Mouse (Mus musculus) neural tube, embryonic 15.5 days (tissue): ENCODE measurements around the gene Ntn3. TPM values are rescaled to one million over a fixed set of nuclear protein-coding genes. Genes with fewer than 3 reads are reported as not detected.
A peak's percentile ranks its signal among the peaks of the same experiment; 100 is the strongest.

Experiments
- ATAC-seq: fragments of 200-750 bp; cut with Nextera tagmentation; 2 replicates; pipeline ENCODE4 v1.8.0; 2017; ENCODE audit warnings: mild to moderate bottlenecking, moderate TSS enrichment, moderate library complexity; ENCODE audit not compliant: low FRiP score
- H3K27ac ChIP-seq: fragments of 300-500 bp; sonication (generic); replicated peaks from 2 replicates; pipeline ENCODE4 v1.5.1; 2015; ENCODE audit warnings: mild to moderate bottlenecking, inconsistent platforms
- H3K27me3 ChIP-seq: fragments of 300-500 bp; sonication (generic); replicated peaks from 2 replicates; pipeline ENCODE4 v1.6.1; 2015; ENCODE audit warnings: inconsistent platforms
- H3K36me3 ChIP-seq: fragments of 300-500 bp; sonication (generic); 2 replicates; pipeline ENCODE4 v1.6.1; 2015; ENCODE audit warnings: inconsistent platforms
- H3K4me1 ChIP-seq: fragments of 300-500 bp; sonication (generic); 2 replicates; pipeline ENCODE4 v1.6.1; 2015; ENCODE audit warnings: inconsistent platforms
- H3K4me2 ChIP-seq: fragments of 300-500 bp; sonication (generic); 2 replicates; pipeline ENCODE4 v1.6.1; 2015; ENCODE audit warnings: inconsistent platforms, mild to moderate bottlenecking, moderate library complexity
- H3K4me3 ChIP-seq: fragments of 300-500 bp; sonication (generic); replicated peaks from 2 replicates; pipeline ENCODE4 v1.5.1; 2015; ENCODE audit warnings: mild to moderate bottlenecking, inconsistent platforms
- H3K9ac ChIP-seq: fragments of 300-500 bp; sonication (generic); replicated peaks from 2 replicates; pipeline ENCODE4 v1.6.1; 2015; ENCODE audit warnings: mild to moderate bottlenecking, inconsistent platforms
- H3K9me3 ChIP-seq: fragments of 300-500 bp; sonication (generic); replicated peaks from 2 replicates; pipeline ENCODE4 v1.6.1; 2016; ENCODE audit warnings: inconsistent platforms
- WGBS: fragments of 180-500 bp; shearing (Covaris S2); methylation state at CpG from one replicate; pipeline ENCODE4 v1.1.7; 2015; ENCODE audit warnings: mixed read lengths; 5-methylcytosine and 5-hydroxymethylcytosine counted together
- polyA plus RNA-seq: library from polyadenylated mRNA; unstranded; fragments of >200 nt; fragmentation: Nextera tagmentation; extraction: Ambion mirVana; gene quantifications from 2 replicates; pipeline ENCODE4 v1.2.1, GENCODE M21; 2015

The Ntn3 gene
- polyA plus RNA-seq, result 5.9 and 6.0 TPM in 2 replicates

DNA sequence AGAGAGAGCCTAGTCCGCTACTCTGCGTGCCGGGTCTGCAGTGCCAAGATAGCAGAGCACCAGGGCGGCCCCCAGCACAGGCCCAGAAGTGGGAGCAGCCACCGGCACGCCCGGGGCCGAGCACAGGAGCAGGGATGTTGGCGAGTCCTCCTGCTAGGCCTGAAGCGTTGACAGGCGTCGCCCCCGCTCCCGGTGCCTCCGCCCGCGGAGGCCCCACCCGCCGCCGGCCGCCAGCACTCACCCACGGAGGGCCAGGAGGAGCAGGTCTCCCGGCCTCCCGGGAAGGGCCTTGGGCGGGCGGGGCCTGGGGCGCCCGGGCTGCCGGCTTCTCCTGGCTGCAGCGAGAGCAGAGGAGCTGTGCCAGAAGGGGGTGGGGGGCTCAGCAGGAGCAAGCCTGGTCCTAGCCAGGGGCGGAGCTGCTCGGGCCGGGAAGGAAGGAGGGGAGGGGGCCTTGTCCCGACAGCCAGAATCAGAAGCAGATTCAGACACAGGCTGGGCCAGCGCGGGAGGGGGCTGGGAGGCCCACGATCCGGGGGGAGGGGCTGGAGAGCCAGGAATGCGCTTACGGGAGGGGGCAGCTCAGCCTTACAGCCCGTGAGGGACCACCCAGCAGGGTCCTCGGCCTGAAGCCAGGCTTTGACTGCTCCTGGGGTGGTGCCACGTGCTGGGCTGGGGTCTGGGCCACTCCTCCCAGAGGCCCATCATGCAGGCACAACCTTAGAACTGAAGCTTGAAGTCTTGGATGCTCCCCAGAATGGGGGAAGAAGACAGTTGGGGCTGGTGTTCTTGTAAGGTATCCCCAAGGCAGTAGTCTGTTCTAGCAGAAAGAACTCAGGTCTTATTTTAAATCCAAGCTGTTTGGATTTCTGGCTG is at the start of gene Ntn3:
TSS of gene Ntn3 (minus strand) at position 489 of the 873 bp plus-strand sequence.
- no peaks in the 10 kb centered on the region for H3K9me3 ChIP-seq
- H3K4me3 ChIP-seq, result peak within 1 kb of the TSS; percentile 81
- H3K9ac ChIP-seq, result peak within 1 kb of the TSS; percentile 64
- peaks cover 7% of the 10 kb centered on the region; the same call in 1 of the 2 replicates for H3K27me3 ChIP-seq
- H3K4me1 ChIP-seq, result peaks cover 78% of the 10 kb centered on the region
- peak within 1 kb of the TSS; percentile 99 for H3K4me2 ChIP-seq
- peak; percentile 5; the same call in 1 of the 2 replicates for ATAC-seq
- H3K36me3 ChIP-seq, result no peaks in the 10 kb centered on the region
- WGBS, result 1% methylated on average over 42 of the region's 43 CpGs
- peak within 1 kb of the TSS; percentile 74 for H3K27ac ChIP-seq

DNA sequence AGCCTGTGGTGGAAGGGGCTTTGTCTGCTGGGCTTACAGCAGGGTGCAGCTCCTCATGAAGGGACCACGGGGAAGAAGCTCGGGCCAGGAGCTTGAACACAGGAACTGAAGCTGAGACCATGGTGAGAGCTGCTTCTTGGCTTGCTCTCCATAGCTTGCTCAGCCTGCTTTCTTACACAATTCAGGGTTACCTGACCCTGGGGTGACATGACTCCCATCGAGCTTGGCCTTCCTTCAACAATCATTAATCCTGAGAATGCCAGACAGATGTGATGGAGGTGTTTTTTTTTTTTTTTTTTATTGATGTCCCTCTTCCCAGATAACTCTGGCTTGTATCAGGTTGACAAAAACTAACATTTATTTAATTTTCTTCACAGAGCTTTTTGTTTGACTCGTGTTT is 49.6 kb upstream of the Ntn3 start:
- H3K27ac ChIP-seq, result no peak overlapping the region
- 77% methylated on average over 4 of the region's 4 CpGs for WGBS
- no peaks in the 10 kb centered on the region for H3K9me3 ChIP-seq

DNA sequence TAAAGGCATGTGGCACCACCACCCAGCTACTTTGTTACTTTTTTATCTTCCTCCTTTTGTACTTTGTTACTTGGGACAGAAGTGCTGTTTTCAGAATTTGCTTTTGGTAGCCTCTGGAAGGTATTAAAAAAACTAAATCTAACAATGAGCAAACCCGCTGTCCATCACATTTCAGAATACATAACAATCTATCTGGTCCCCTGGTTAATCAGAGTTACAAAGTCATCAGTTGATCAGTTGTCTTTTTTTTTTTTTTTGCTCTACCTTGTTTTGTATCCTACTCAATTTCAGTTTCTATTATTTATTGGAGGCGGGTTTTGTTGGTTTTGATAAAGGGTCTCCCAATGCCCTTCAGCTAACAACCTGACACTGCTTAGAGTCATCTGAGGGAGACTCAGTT is 43.0 kb upstream of the Ntn3 start:
- 96% methylated on average over 2 of the region's 2 CpGs for WGBS
- no peak overlapping the region for H3K4me3 ChIP-seq
- H3K27ac ChIP-seq, result no peak overlapping the region
- H3K9ac ChIP-seq, result no peak overlapping the region
- no peaks in the 10 kb centered on the region for H3K9me3 ChIP-seq
- peaks cover 18% of the 10 kb centered on the region for H3K4me1 ChIP-seq
- no peak for ATAC-seq
- H3K36me3 ChIP-seq, result peaks cover 5% of the 10 kb centered on the region; the same call in 1 of the 2 replicates
- H3K4me2 ChIP-seq, result peak overlapping the region; percentile 73
- H3K27me3 ChIP-seq, result no peaks in the 10 kb centered on the region

More for the DNA sequence above, 49.6 kb upstream of the Ntn3 start:
- H3K4me1 ChIP-seq, result no peaks in the 10 kb centered on the region
- no peak overlapping the region for H3K9ac ChIP-seq
- no peaks in the 10 kb centered on the region for H3K27me3 ChIP-seq
- no peak overlapping the region for H3K4me3 ChIP-seq
- ATAC-seq, result no peak
- no peaks in the 10 kb centered on the region for H3K36me3 ChIP-seq
- H3K4me2 ChIP-seq, result no peak overlapping the region

DNA sequence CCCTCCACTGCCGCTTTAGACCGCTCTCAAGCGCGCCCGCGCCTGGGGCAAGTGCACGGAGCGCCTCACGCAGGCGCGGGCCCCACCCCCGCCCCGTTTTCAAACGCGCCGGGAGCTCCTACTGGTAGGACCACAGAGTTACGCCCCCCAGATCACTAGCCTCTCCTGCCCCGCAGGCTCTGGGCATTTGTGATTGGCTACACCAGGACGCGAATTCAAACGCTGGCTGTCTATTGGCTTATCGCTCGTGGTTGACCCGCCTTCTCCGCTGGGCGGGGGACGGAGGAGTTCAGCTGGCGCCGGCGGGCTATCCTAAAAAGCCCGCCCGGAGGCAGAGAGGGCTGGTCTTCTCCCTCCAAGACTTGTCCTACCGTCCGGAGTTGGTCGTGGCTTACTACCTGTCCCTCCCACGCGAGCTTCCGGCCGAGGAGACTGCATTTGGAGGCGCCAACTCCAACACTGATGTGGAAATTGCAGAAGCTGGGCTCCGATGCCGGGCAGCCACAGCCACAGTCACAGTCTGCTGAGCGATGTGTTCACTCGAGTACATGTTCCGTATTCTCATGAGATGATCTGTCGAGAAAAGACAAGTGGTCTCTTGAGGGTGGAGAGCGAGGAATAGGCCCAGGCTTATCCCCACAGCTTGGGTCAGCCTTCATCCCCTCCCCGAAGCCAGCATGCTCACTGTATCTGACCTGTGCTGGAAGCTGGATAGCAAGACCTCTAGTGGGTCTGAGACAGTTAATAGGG is 42.2 kb upstream of the Ntn3 start, which contains the start of gene Ccnf:
TSS of gene Ccnf (minus strand) at position 165 of the 750 bp plus-strand sequence.
- peak within 1 kb of the TSS; percentile 69 for H3K27ac ChIP-seq
- peaks cover 5% of the 10 kb centered on the region; the same call in 1 of the 2 replicates for H3K36me3 ChIP-seq
- peak within 1 kb of the TSS; percentile 89 for H3K4me3 ChIP-seq
- H3K27me3 ChIP-seq, result no peaks in the 10 kb centered on the region
- H3K4me2 ChIP-seq, result peak within 1 kb of the TSS; percentile 73
- under 1% methylated on average over 47 of the region's 48 CpGs for WGBS
- H3K4me1 ChIP-seq, result peaks cover 18% of the 10 kb centered on the region
- peak; percentile 100 for ATAC-seq
- H3K9me3 ChIP-seq, result no peaks in the 10 kb centered on the region
- peak within 1 kb of the TSS; percentile 74 for H3K9ac ChIP-seq

DNA sequence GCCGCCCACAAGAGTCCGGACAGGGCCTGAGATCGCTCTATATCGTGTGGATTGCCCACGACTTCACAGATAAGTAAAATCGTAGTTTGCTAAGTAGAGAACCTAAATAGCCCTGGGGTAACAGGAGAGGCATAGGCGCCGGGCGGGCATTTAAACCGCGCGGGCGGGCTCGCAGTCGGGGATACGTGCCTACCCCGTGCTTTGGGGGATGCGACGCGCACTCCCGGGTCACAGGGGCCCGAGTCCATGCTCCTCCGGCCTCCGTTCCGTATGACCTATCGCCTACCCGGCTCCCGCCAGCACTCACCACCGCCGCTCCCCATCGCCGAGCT is 41.6 kb upstream of the Ntn3 start:
- H3K27ac ChIP-seq, result peak overlapping the region; percentile 69
- H3K9ac ChIP-seq, result peak overlapping the region; percentile 74
- H3K4me2 ChIP-seq, result peak overlapping the region; percentile 73
- H3K27me3 ChIP-seq, result no peaks in the 10 kb centered on the region
- peaks cover 5% of the 10 kb centered on the region; the same call in 1 of the 2 replicates for H3K36me3 ChIP-seq
- H3K4me1 ChIP-seq, result peaks cover 18% of the 10 kb centered on the region
- no peaks in the 10 kb centered on the region for H3K9me3 ChIP-seq
- peak; percentile 55 for ATAC-seq
- H3K4me3 ChIP-seq, result peak overlapping the region; percentile 89
- under 1% methylated on average over 32 of the region's 32 CpGs for WGBS

DNA sequence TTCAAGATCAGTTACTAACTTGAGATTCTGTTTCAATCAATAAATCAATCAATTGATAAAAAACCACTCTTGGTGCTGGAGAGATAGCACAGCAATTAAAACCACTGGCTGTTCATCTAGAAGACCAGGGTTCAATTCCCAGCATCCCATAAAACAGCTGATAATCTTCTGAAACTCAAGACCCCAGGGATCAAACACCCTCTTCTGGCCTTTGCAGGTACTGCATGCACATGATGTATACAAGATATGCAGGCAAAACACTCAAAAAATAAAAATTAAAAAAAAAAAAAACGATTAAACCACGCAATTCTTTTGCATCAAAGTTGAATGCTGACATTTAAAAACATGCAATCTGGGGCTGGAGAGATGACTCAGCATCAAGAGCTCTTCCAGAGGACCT is 39.3 kb upstream of the Ntn3 start:
- no peak overlapping the region for H3K27ac ChIP-seq
- H3K4me1 ChIP-seq, result peaks cover 18% of the 10 kb centered on the region
- H3K4me3 ChIP-seq, result no peak overlapping the region
- WGBS, result 98% methylated on average over 2 of the region's 2 CpGs
- H3K9ac ChIP-seq, result no peak overlapping the region
- H3K27me3 ChIP-seq, result no peaks in the 10 kb centered on the region
- H3K4me2 ChIP-seq, result no peak overlapping the region
- peaks cover 16% of the 10 kb centered on the region for H3K36me3 ChIP-seq
- H3K9me3 ChIP-seq, result peaks cover 2% of the 10 kb centered on the region; the same call in 1 of the 2 replicates
- ATAC-seq, result no peak

DNA sequence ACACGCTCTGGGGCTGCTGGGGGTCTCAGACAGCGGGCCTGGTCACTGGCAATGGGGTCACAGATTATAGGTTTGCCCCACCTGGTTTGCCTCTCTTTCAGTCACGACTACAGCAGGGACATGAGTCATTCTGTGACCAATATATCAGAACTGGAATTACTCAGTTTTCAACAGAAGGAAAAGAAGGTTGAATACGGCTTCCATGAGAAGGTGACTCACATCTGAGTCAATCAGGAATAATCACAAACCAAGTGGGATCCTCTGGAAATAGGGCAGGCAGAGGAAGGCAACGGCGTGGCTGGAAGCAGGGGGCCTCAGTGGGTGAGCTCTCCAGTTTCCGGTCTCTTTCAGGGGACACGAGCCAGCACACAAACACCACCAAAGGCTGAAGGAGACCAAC is 34.7 kb upstream of the Ntn3 start:
- H3K27ac ChIP-seq, result no peak overlapping the region
- 96% methylated on average over 8 of the region's 8 CpGs for WGBS
- H3K27me3 ChIP-seq, result no peaks in the 10 kb centered on the region
- H3K36me3 ChIP-seq, result peaks cover 51% of the 10 kb centered on the region
- peaks cover 4% of the 10 kb centered on the region; the same call in 1 of the 2 replicates for H3K9me3 ChIP-seq
- H3K4me3 ChIP-seq, result no peak overlapping the region
- no peaks in the 10 kb centered on the region for H3K4me1 ChIP-seq
- H3K9ac ChIP-seq, result no peak overlapping the region
- ATAC-seq, result no peak
- H3K4me2 ChIP-seq, result no peak overlapping the region

DNA sequence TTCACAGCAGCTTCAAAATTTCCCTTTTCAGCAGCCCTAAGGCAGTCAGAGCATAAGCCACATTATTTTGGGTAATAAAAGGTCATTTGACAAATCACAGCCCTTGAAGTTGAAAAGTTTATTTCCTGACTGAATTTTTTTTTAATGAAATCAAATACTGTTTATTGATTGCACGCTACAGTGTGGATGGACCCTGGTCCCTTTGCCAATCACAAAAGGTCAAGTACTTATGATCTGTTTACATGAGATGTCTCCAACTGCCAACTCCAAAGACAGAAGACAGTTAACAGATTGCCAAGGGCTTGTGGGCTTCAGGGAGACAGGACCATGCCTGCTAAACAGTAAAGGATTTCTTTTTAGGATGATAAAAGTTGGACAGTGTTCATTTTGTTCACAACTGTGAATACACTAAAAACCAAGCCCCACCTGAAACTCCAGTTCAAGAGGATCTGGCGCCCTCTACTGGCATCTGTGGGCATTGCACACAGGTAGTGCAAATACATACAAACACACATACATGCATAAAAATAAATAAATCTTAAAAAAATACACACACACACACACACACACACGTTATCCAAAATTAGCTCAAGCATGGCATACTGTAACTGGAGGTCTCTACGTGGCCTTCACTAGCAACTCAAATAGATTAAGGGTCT is 34.1 kb upstream of the Ntn3 start:
- no peak overlapping the region for H3K27ac ChIP-seq
- peaks cover 57% of the 10 kb centered on the region for H3K36me3 ChIP-seq
- H3K27me3 ChIP-seq, result no peaks in the 10 kb centered on the region
- no peaks in the 10 kb centered on the region for H3K4me1 ChIP-seq
- no peak for ATAC-seq
- H3K9ac ChIP-seq, result no peak overlapping the region
- H3K4me3 ChIP-seq, result no peak overlapping the region
- WGBS, result 91% methylated on average over 4 of the region's 4 CpGs
- peaks cover 4% of the 10 kb centered on the region; the same call in 1 of the 2 replicates for H3K9me3 ChIP-seq
- no peak overlapping the region for H3K4me2 ChIP-seq

DNA sequence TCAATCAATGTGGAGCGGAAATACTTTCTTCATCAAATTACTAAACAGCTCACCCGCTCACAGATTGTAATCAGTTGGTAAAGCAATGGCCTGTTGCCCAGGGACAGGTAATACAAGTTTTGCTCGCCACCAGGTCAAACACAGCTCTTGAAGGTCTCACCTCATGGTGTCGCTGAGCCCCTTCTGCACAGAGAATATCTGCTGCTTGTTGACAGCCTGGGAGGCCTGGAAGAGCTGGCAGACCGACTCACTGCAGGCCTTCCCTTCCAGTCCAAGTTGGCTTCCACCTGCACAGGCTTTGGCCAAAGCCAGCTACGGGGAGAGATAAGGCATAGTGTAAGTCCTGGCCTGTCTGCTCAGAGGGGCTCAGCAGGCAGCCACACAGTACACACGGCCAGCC is 27.6 kb upstream of the Ntn3 start:
- no peaks in the 10 kb centered on the region for H3K9me3 ChIP-seq
- H3K4me3 ChIP-seq, result no peak overlapping the region
- peaks cover 70% of the 10 kb centered on the region for H3K36me3 ChIP-seq
- 94% methylated on average over 7 of the region's 7 CpGs for WGBS
- no peak overlapping the region for H3K4me2 ChIP-seq
- no peak overlapping the region for H3K9ac ChIP-seq
- H3K4me1 ChIP-seq, result no peaks in the 10 kb centered on the region
- ATAC-seq, result no peak
- H3K27ac ChIP-seq, result no peak overlapping the region
- no peaks in the 10 kb centered on the region for H3K27me3 ChIP-seq

DNA sequence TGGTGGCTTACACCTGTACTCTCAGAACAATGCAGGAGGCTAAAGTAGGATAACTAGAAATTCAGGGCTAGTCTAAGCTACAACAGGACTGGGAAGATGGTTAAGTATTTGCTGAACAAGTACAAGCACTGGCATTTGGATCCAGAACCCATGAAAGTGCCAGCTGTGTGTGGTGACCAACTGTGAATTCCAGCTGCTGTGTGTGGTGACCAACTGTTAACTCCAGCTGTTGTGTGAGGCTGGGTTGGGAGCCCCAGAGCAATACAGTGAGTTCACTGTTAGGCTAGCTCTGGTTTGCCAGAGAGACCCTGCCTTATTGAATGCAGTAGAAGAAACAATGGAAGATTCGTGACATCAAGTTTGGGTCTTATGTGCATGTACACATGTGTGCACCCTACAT is 27.1 kb upstream of the Ntn3 start:
- WGBS, result 91% methylated on average over 1 of the region's 1 CpGs
- no peak overlapping the region for H3K4me2 ChIP-seq
- no peaks in the 10 kb centered on the region for H3K4me1 ChIP-seq
- peaks cover 69% of the 10 kb centered on the region for H3K36me3 ChIP-seq
- no peak overlapping the region for H3K9ac ChIP-seq
- no peak overlapping the region for H3K4me3 ChIP-seq
- no peak for ATAC-seq
- no peaks in the 10 kb centered on the region for H3K9me3 ChIP-seq
- no peaks in the 10 kb centered on the region for H3K27me3 ChIP-seq
- H3K27ac ChIP-seq, result no peak overlapping the region

DNA sequence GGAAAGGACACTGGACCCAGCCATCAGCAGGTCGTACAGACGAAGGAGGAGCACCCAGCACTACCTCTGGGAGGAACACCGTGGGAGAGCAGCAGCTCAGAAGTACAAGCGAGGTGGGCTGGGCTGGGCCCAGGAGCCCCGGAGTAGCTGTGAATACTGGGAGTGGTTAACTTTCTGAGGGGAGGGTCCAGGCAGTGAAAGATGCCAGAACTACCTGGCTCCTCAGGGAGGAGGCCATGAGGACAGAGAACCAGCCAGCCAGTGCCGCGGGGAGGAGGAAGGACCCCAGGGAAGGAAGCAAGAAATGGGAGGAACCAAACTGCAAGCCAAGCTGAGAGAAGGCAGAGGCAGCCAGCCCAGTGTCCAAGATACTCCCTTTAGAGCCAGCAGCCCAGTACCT is 18.6 kb upstream of the Ntn3 start:
- H3K36me3 ChIP-seq, result peaks cover 50% of the 10 kb centered on the region
- 94% methylated on average over 7 of the region's 7 CpGs for WGBS
- no peak for ATAC-seq
- no peak overlapping the region for H3K4me2 ChIP-seq
- H3K27ac ChIP-seq, result no peak overlapping the region
- no peaks in the 10 kb centered on the region for H3K27me3 ChIP-seq
- no peak overlapping the region for H3K9ac ChIP-seq
- H3K4me1 ChIP-seq, result no peaks in the 10 kb centered on the region
- H3K4me3 ChIP-seq, result no peak overlapping the region
- H3K9me3 ChIP-seq, result no peaks in the 10 kb centered on the region
